Mouse (Mus musculus): ENCODE measurements around the gene Mcm3ap. TPM values are rescaled to one million over a fixed set of nuclear protein-coding genes. Genes with fewer than 3 reads are reported as not detected.

Mcm3ap gene
- polyA plus RNA-seq, 1 experiment: 66.6 TPM

DNA sequence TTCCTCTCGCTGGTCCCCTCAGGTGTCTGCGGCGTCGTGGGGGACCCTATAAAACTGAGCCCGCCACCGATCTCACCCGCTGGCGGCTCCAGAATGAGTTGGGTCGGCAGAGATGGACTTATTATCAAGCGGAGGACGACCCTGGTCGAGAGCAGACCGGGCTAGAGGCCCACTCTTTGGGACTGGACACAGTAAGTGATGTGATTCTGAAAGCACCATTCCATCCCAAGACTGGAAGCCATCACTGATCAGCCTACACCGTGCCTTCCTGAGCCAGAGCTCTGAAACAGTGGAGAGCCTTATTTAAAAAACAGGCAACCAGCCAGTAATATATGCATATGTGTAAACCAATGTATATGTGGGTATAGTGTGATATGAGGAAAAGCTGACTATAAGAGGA, 63.1 kb downstream of the Mcm3ap start:
- H3K27me3 ChIP-seq (ENCODE audit: control insufficient read depth, insufficient read depth, low read length, poor library complexity, severe bottlenecking): no peaks in the 10 kb centered on the region
- H3K4me1 ChIP-seq (ENCODE audit: control insufficient read depth, insufficient read depth, low read length): no peaks in the 10 kb centered on the region
- H3K36me3 ChIP-seq (ENCODE audit: control insufficient read depth, insufficient read depth, low read length, poor library complexity, severe bottlenecking): peaks cover 20% of the 10 kb centered on the region
- peak overlapping the region; percentile 32 for H3K9ac ChIP-seq (ENCODE audit: low read depth, poor library complexity, severe bottlenecking)
- H3K27ac ChIP-seq (ENCODE audit: insufficient read depth, low read length): no peak overlapping the region
- TF ChIP-seq EP300 (IDR thresholded peaks at IDR 0.05; ENCODE audit: insufficient read depth, low read depth, low read length) (no peak), CTCF (IDR thresholded peaks at IDR 0.05; ENCODE audit: low read depth, low read length) (no peak), POLR2A (IDR thresholded peaks at IDR 0.05; ENCODE audit: insufficient read depth, low read length) (no peak)
- no peaks in the 10 kb centered on the region for H3K9me3 ChIP-seq (replicated peaks; ENCODE audit: control insufficient read depth, insufficient read depth, low read length, poor library complexity, severe bottlenecking)
- peak overlapping the region; percentile 81 for H3K4me3 ChIP-seq (ENCODE audit: low read depth, low read length)

DNA sequence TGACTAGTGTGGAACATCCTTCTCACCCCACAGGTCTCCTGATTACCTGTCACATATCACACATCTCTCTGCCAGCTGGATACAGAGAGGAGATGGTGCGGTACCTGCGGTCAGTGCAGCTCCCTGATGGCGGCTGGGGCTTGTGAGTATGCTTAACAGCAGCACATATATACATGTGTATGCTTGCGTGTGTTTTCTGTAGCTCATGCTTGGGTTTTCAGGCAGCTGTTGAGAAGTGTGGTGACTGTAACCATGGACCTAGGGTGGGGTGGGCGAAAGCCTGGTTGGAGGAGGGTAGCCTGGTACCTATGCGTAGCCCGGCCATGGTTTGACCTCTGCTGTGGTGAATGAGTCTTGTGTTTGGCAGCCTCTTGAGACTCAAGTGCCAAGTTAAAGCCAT, 66.8 kb downstream of the Mcm3ap start:
- Histone ChIP-seq H3K4me3 (ENCODE audit: low read depth, low read length) (no peak overlapping the region), H3K36me3 (ENCODE audit: control insufficient read depth, insufficient read depth, low read length, poor library complexity, severe bottlenecking) (peaks cover 28% of the 10 kb centered on the region)
- no peak for TF ChIP-seq EP300 (IDR thresholded peaks at IDR 0.05; ENCODE audit: insufficient read depth, low read depth, low read length)
- no peak for TF ChIP-seq POLR2A (IDR thresholded peaks at IDR 0.05; ENCODE audit: insufficient read depth, low read length)
- no peak for TF ChIP-seq CTCF (IDR thresholded peaks at IDR 0.05; ENCODE audit: low read depth, low read length)

DNA sequence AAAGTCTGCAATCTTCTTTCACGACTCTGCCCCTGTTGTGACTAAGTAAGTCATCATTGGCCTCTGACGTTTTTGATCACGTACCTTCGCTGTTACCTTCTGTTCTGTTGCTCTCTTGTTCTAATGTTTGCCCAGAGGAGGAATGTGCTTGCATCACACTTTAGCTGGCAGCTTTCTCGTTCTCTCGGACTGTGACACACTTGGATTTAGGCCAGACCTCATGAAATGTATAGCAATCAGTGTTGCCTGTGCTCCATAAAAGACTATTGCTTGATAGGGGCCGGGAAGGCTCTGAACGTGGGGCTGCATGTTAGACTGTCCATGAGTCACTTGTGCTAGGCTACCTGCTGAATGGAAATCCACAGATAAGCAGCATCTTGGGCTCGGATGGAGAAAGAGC, 68.9 kb downstream of the Mcm3ap start:
- no peak overlapping the region for H3K4me3 ChIP-seq (ENCODE audit: low read depth, low read length)
- H3K9me3 ChIP-seq (replicated peaks; ENCODE audit: control insufficient read depth, insufficient read depth, low read length, poor library complexity, severe bottlenecking): no peaks in the 10 kb centered on the region
- no peaks in the 10 kb centered on the region for H3K27me3 ChIP-seq (ENCODE audit: control insufficient read depth, insufficient read depth, low read length, poor library complexity, severe bottlenecking)
- peaks cover 43% of the 10 kb centered on the region for H3K36me3 ChIP-seq (ENCODE audit: control insufficient read depth, insufficient read depth, low read length, poor library complexity, severe bottlenecking)
- TF ChIP-seq POLR2A (IDR thresholded peaks at IDR 0.05; ENCODE audit: insufficient read depth, low read length) (no peak), EP300 (IDR thresholded peaks at IDR 0.05; ENCODE audit: insufficient read depth, low read depth, low read length) (no peak), CTCF (IDR thresholded peaks at IDR 0.05; ENCODE audit: low read depth, low read length) (no peak)
- no peak overlapping the region for H3K9ac ChIP-seq (ENCODE audit: low read depth, poor library complexity, severe bottlenecking)
- no peaks in the 10 kb centered on the region for H3K4me1 ChIP-seq (ENCODE audit: control insufficient read depth, insufficient read depth, low read length)
- H3K27ac ChIP-seq (ENCODE audit: insufficient read depth, low read length): no peak overlapping the region

More for the DNA sequence above, 66.8 kb downstream of the Mcm3ap start:
- Histone ChIP-seq H3K27me3 (ENCODE audit: control insufficient read depth, insufficient read depth, low read length, poor library complexity, severe bottlenecking) (no peaks in the 10 kb centered on the region), H3K9ac (ENCODE audit: low read depth, poor library complexity, severe bottlenecking) (no peak overlapping the region), H3K27ac (ENCODE audit: insufficient read depth, low read length) (no peak overlapping the region), H3K4me1 (ENCODE audit: control insufficient read depth, insufficient read depth, low read length) (no peaks in the 10 kb centered on the region), H3K9me3 (replicated peaks; ENCODE audit: control insufficient read depth, insufficient read depth, low read length, poor library complexity, severe bottlenecking) (no peaks in the 10 kb centered on the region)

DNA sequence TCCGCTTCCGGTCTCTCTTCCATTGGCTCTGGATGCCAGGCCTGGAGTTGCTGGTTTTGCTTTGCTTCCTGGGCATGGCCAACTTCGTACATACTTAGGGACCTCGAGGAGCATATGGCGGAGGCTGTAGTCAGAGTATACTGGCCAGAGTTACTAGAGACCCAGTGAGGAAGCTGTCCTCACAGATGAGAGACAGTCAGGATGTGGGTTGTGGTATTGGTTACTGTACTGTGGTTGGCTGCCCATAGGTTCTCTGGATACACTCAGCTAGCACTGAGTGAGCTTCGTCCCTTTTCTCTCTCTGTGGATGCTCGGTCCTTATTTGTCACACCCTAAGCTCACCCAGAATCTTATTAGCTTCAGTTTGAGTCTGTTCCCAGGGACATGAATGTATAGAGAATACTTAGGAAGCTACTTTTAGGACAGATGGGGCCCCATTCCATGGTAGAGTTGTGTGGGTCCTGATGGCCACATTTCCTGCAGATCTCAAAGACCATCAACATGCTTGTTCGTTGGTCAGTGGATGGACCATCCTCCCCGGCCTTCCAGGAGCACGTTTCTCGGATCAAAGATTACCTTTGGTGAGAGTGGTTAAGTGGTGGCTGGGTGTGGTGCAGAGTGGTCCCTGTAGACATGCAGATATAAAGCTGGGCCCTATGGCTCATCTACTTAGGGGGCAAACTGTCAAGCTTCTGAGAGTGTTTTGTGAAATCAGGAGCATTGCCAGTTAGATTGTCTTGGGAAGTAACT, 72.8 kb downstream of the Mcm3ap start:
- no peak overlapping the region for H3K4me3 ChIP-seq (ENCODE audit: low read depth, low read length)
- no peak overlapping the region for H3K27ac ChIP-seq (ENCODE audit: insufficient read depth, low read length)
- TF ChIP-seq EP300 (IDR thresholded peaks at IDR 0.05; ENCODE audit: insufficient read depth, low read depth, low read length) (no peak), CTCF (IDR thresholded peaks at IDR 0.05; ENCODE audit: low read depth, low read length) (no peak), POLR2A (IDR thresholded peaks at IDR 0.05; ENCODE audit: insufficient read depth, low read length) (no peak)
- no peaks in the 10 kb centered on the region for H3K9me3 ChIP-seq (replicated peaks; ENCODE audit: control insufficient read depth, insufficient read depth, low read length, poor library complexity, severe bottlenecking)
- no peak overlapping the region for H3K9ac ChIP-seq (ENCODE audit: low read depth, poor library complexity, severe bottlenecking)
- H3K4me1 ChIP-seq (ENCODE audit: control insufficient read depth, insufficient read depth, low read length): no peaks in the 10 kb centered on the region
- peaks cover 29% of the 10 kb centered on the region for H3K36me3 ChIP-seq (ENCODE audit: control insufficient read depth, insufficient read depth, low read length, poor library complexity, severe bottlenecking)
- H3K27me3 ChIP-seq (ENCODE audit: control insufficient read depth, insufficient read depth, low read length, poor library complexity, severe bottlenecking): no peaks in the 10 kb centered on the region

DNA sequence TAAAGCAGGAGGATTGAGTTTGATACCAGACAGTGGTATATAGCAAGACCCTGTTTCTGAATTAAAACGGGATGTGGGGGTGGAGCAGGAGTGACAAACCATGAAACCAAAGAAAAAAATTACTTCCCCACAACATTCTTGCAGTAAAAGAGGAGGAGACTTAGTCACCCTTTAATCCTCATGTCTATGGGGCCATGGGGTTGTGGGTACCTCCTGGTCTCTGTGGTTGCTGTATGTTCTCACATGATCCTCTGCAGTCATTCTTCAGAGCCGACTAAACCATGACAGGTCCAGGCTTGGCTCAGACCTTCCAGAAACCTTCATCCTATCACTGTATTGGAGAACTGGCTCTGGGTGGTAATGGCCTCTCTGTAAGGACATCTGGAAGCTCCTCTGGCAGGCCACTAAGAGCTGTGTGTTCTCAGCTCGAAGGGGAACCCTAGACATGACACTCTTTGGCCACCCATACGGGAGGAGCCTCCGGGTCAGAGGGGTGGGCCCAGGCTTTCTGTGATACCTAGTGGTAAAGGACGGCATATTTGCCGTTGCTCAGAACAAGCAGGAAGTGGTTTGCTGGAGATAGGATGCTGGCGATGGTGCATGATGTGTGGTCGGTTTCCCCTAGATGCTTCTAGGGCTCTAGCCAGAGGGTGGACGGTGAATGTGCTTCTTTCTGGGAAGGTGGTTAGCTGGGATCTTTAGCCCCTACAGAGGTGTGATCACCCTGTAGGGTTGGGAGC, 74.1 kb downstream of the Mcm3ap start:
- H3K36me3 ChIP-seq (ENCODE audit: control insufficient read depth, insufficient read depth, low read length, poor library complexity, severe bottlenecking): peaks cover 31% of the 10 kb centered on the region
- no peak overlapping the region for H3K27ac ChIP-seq (ENCODE audit: insufficient read depth, low read length)
- no peak overlapping the region for H3K9ac ChIP-seq (ENCODE audit: low read depth, poor library complexity, severe bottlenecking)
- no peaks in the 10 kb centered on the region for H3K4me1 ChIP-seq (ENCODE audit: control insufficient read depth, insufficient read depth, low read length)
- H3K9me3 ChIP-seq (replicated peaks; ENCODE audit: control insufficient read depth, insufficient read depth, low read length, poor library complexity, severe bottlenecking): no peaks in the 10 kb centered on the region
- no peak overlapping the region for H3K4me3 ChIP-seq (ENCODE audit: low read depth, low read length)
- TF ChIP-seq CTCF (IDR thresholded peaks at IDR 0.05; ENCODE audit: low read depth, low read length) (no peak), EP300 (IDR thresholded peaks at IDR 0.05; ENCODE audit: insufficient read depth, low read depth, low read length) (no peak), POLR2A (IDR thresholded peaks at IDR 0.05; ENCODE audit: insufficient read depth, low read length) (no peak)
- H3K27me3 ChIP-seq (ENCODE audit: control insufficient read depth, insufficient read depth, low read length, poor library complexity, severe bottlenecking): no peaks in the 10 kb centered on the region

DNA sequence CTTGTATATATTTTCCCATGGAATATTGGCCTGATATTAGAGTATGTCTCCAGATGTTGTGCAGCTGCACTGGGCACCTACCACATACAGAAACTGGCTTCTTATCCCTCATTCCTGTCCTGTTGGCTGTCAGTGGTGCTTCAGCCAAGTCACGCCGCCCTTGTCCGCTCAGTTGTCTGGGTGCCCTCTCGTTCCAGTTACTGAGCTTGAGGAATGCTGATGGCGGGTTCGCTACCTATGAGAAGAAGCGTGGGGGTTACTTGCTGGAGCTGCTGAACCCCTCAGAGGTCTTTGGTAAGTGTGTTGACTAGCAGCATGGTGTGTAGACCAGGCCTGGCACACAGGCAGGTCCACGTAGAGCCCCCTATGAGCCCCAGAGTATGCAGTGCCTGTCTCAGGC, 77.8 kb downstream of the Mcm3ap start:
- H3K4me3 ChIP-seq (ENCODE audit: low read depth, low read length): no peak overlapping the region
- no peaks in the 10 kb centered on the region for H3K4me1 ChIP-seq (ENCODE audit: control insufficient read depth, insufficient read depth, low read length)
- H3K27me3 ChIP-seq (ENCODE audit: control insufficient read depth, insufficient read depth, low read length, poor library complexity, severe bottlenecking): no peaks in the 10 kb centered on the region
- H3K27ac ChIP-seq (ENCODE audit: insufficient read depth, low read length): no peak overlapping the region
- peaks cover 29% of the 10 kb centered on the region for H3K36me3 ChIP-seq (ENCODE audit: control insufficient read depth, insufficient read depth, low read length, poor library complexity, severe bottlenecking)
- no peak overlapping the region for H3K9ac ChIP-seq (ENCODE audit: low read depth, poor library complexity, severe bottlenecking)
- TF ChIP-seq POLR2A (IDR thresholded peaks at IDR 0.05; ENCODE audit: insufficient read depth, low read length): no peak
- TF ChIP-seq CTCF (IDR thresholded peaks at IDR 0.05; ENCODE audit: low read depth, low read length): no peak
- no peak for TF ChIP-seq EP300 (IDR thresholded peaks at IDR 0.05; ENCODE audit: insufficient read depth, low read depth, low read length)
- no peaks in the 10 kb centered on the region for H3K9me3 ChIP-seq (replicated peaks; ENCODE audit: control insufficient read depth, insufficient read depth, low read length, poor library complexity, severe bottlenecking)

Measured in ES-Bruce4 (cell line).